Mouse (Mus musculus): ENCODE measurements around the gene H2-D1. TPM values are rescaled to one million over a fixed set of nuclear protein-coding genes. Genes with fewer than 3 reads are reported as not detected.
"Not testable (repeated sequence)": the region's sequence is repeated elsewhere in the genome, so short reads cannot be mapped to it uniquely, and the experiment has no call there.

Gene H2-D1
- polyA plus RNA-seq, 1 experiment from 2014 or later: 77.6 TPM

DNA sequence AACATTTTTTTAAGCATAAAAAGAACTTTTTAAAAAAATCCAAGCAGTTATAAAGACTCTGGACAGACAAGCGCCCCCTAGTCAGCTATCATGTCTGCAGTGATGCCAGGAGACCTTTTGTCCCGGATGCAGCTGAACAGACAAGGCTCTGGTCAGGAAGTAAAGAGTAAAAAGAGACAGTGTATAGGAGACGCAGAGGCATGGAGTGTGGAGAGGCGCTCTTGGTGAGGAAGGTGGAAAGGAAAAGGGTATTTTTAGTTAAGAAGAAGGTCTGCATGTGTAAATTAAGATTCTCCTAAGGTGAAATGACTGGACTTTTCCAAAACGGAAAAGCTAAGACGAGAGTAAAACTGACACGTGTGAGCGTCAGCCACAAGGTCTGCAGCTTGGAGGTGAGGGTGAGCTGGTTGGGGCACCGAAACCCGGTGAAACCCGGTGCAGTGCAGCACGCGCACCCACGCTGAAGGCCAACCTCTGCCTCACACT, 35.9 kb upstream of the H2-D1 start:
- no peak for ATAC-seq (ENCODE audit: insufficient number of reproducible peaks, insufficient read depth, low FRiP score, low read depth)
- Histone ChIP-seq H3K9ac (replicated peaks; ENCODE audit: low read depth, low read length) (no peak overlapping the region), H3K9me3 (ENCODE audit: control insufficient read depth, low read depth, low read length) (no peaks in the 10 kb centered on the region), H3K27ac (ENCODE audit: low read length) (no peak overlapping the region), H3K36me3 (ENCODE audit: control insufficient read depth, insufficient read depth, low read length) (peaks cover 15% of the 10 kb centered on the region), H3K27me3 (ENCODE audit: control insufficient read depth, insufficient read depth, low read length) (no peaks in the 10 kb centered on the region), H3K4me2 (replicated peaks; ENCODE audit: low read depth, low read length) (no peak overlapping the region), H3K4me1 (ENCODE audit: control insufficient read depth, insufficient read depth, low read length) (peaks cover 15% of the 10 kb centered on the region; the same call in 1 of the 2 replicates), H3K4me3 (ENCODE audit: low read depth, low read length) (no peak overlapping the region)
- 86% methylated on average over 14 of the region's 14 CpGs for WGBS

DNA sequence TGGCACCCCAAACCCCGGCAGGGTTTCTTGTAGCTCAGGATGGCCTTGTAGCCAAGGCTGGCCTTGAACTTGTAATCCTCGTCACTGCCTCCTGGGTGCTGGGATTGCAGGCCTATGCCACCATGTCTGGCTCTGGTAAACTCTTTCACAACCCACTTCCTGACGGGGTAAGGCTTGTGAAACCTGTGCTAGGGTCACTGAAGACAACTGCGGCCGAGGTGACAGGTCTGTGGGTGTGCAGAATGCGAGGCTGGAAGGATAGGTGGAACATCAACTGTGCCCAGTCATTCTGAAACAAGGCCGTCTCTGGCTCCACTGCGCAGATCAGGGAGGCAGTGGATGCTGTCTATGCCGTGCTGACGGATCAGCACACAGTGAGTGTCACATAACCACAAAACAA, 31.5 kb upstream of the H2-D1 start:
- Histone ChIP-seq H3K27me3 (ENCODE audit: control insufficient read depth, insufficient read depth, low read length) (no peaks in the 10 kb centered on the region), H3K4me2 (replicated peaks; ENCODE audit: low read depth, low read length) (no peak overlapping the region), H3K36me3 (ENCODE audit: control insufficient read depth, insufficient read depth, low read length) (peaks cover 11% of the 10 kb centered on the region; the same call in 1 of the 2 replicates), H3K9me3 (ENCODE audit: control insufficient read depth, low read depth, low read length) (no peaks in the 10 kb centered on the region), H3K4me3 (ENCODE audit: low read depth, low read length) (no peak overlapping the region), H3K9ac (replicated peaks; ENCODE audit: low read depth, low read length) (no peak overlapping the region), H3K4me1 (ENCODE audit: control insufficient read depth, insufficient read depth, low read length) (peaks cover 38% of the 10 kb centered on the region), H3K27ac (ENCODE audit: low read length) (no peak overlapping the region)
- 93% methylated on average over 10 of the region's 10 CpGs for WGBS
- ATAC-seq (ENCODE audit: insufficient number of reproducible peaks, insufficient read depth, low FRiP score, low read depth): no peak

GRCm38 (mm10) chr17:35232043-35232442, 30.5 kb upstream of the H2-D1 start:
- WGBS: 17% methylated on average over 12 of the region's 12 CpGs
- Histone ChIP-seq H3K27ac (ENCODE audit: low read length) (0 out of 2 replicates have a peak overlapping the region, but pooled peaks have one; percentile 82), H3K4me1 (ENCODE audit: control insufficient read depth, insufficient read depth, low read length) (peaks cover 38% of the 10 kb centered on the region), H3K4me2 (replicated peaks; ENCODE audit: low read depth, low read length) (no peak overlapping the region), H3K9ac (replicated peaks; ENCODE audit: low read depth, low read length) (no peak overlapping the region), H3K36me3 (ENCODE audit: control insufficient read depth, insufficient read depth, low read length) (peaks cover 11% of the 10 kb centered on the region; the same call in 1 of the 2 replicates), H3K9me3 (ENCODE audit: control insufficient read depth, low read depth, low read length) (no peaks in the 10 kb centered on the region), H3K27me3 (ENCODE audit: control insufficient read depth, insufficient read depth, low read length) (no peaks in the 10 kb centered on the region), H3K4me3 (ENCODE audit: low read depth, low read length) (no peak overlapping the region)
- no peak for ATAC-seq (ENCODE audit: insufficient number of reproducible peaks, insufficient read depth, low FRiP score, low read depth)

DNA sequence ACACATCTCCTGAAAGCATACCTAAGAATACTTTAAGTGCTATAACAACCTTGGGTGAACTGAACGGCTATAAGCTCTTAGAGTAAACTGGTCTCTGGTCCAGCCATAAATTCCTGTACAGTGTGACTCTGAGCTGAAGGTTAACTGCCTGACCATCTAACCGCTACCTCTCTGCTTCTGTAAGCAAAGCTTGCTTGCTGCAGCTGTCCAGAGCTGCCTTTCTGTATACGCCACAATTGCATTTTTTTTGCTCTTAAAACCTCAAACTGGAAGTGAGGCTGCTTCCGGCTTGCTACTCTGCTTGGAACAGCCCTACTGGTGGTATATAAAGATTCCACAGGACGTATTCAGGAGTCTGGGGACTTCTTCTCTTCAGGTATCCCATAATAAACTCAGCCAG, 29.9 kb upstream of the H2-D1 start:
- peaks cover 38% of the 10 kb centered on the region for H3K4me1 ChIP-seq (ENCODE audit: control insufficient read depth, insufficient read depth, low read length)
- H3K27me3 ChIP-seq (ENCODE audit: control insufficient read depth, insufficient read depth, low read length): no peaks in the 10 kb centered on the region
- H3K9ac ChIP-seq (replicated peaks; ENCODE audit: low read depth, low read length): no peak overlapping the region; the same call in 1 of the 2 replicates
- no peak overlapping the region for H3K4me2 ChIP-seq (replicated peaks; ENCODE audit: low read depth, low read length)
- peak overlapping the region; percentile 82; the same call in 1 of the 2 replicates for H3K27ac ChIP-seq (ENCODE audit: low read length)
- no peak for ATAC-seq (ENCODE audit: insufficient number of reproducible peaks, insufficient read depth, low FRiP score, low read depth)
- no peaks in the 10 kb centered on the region for H3K9me3 ChIP-seq (ENCODE audit: control insufficient read depth, low read depth, low read length)
- no peak overlapping the region for H3K4me3 ChIP-seq (ENCODE audit: low read depth, low read length)
- WGBS: 73% methylated on average over 5 of the region's 5 CpGs
- peaks cover 11% of the 10 kb centered on the region; the same call in 1 of the 2 replicates for H3K36me3 ChIP-seq (ENCODE audit: control insufficient read depth, insufficient read depth, low read length)

DNA sequence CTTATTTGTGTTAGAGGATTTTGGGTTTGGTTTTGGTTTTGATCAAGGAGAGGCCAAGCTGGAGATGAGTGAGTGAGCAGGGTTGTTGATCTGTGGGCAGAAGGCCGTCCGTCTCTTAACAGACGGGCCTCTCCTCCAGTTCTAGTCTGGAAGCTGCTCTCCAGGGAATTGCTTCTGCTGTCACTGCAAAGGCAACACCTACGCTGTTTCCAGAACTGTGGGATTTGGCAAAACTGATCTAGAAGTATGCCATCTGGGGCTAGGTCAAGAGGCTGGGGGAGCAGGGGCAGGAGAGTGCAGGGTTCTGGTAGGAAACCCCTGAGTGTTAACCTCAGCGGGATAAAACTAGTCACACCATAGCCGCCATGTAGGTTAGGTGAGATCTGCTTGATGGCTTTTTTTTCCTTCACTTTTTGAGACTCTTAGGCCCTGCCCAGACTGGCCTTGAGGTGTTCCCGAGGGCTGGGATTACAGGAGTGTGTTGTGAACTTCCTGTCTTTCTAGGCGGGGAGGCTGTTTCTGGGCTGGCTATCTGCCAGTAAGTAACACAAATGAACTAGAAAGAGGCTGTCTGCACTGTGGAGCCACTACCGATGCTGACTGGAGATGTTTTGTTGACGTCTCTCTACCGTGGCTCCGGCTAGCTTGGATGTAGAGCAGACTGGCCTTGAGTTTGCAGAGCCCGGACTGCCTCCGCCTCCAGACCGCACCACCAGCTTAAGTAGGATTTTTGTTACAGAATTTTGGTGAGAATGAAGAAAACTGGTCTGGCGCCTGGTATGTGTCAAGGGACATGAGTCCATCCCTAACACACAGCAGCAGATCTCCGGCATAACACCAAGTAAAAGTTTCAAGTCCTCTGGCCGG, 29.2 kb upstream of the H2-D1 start, which contains the start of gene Atp6v1g2:
Atp6v1g2 (plus strand) TSS at position 547 of the 867 bp plus-strand sequence.
- Histone ChIP-seq H3K4me1 (ENCODE audit: control insufficient read depth, insufficient read depth, low read length) (peaks cover 38% of the 10 kb centered on the region), H3K36me3 (ENCODE audit: control insufficient read depth, insufficient read depth, low read length) (peaks cover 11% of the 10 kb centered on the region; the same call in 1 of the 2 replicates), H3K27ac (ENCODE audit: low read length) (peak within 1 kb of the TSS; percentile 98), H3K4me2 (replicated peaks; ENCODE audit: low read depth, low read length) (peak within 1 kb of the TSS; percentile 74), H3K27me3 (ENCODE audit: control insufficient read depth, insufficient read depth, low read length) (no peaks in the 10 kb centered on the region), H3K4me3 (ENCODE audit: low read depth, low read length) (peak within 1 kb of the TSS; percentile 51), H3K9me3 (ENCODE audit: control insufficient read depth, low read depth, low read length) (no peaks in the 10 kb centered on the region), H3K9ac (replicated peaks; ENCODE audit: low read depth, low read length) (peak within 1 kb of the TSS; percentile 81; the same call in 1 of the 2 replicates)
- ATAC-seq (ENCODE audit: insufficient number of reproducible peaks, insufficient read depth, low FRiP score, low read depth): no peak
- WGBS: 46% methylated on average over 18 of the region's 18 CpGs

GRCm38 (mm10) chr17:35234090-35234489, 28.4 kb upstream of the H2-D1 start:
- not testable (repeated sequence) for H3K36me3 ChIP-seq (ENCODE audit: control insufficient read depth, insufficient read depth, low read length); H3K9ac ChIP-seq (replicated peaks; ENCODE audit: low read depth, low read length); H3K27me3 ChIP-seq (ENCODE audit: control insufficient read depth, insufficient read depth, low read length); H3K9me3 ChIP-seq (ENCODE audit: control insufficient read depth, low read depth, low read length); ATAC-seq (ENCODE audit: insufficient number of reproducible peaks, insufficient read depth, low FRiP score, low read depth)
- H3K4me1 ChIP-seq (ENCODE audit: control insufficient read depth, insufficient read depth, low read length): peaks cover 37% of the 10 kb centered on the region
- H3K27ac ChIP-seq (ENCODE audit: low read length): peak overlapping the region; percentile 82
- H3K4me2 ChIP-seq (replicated peaks; ENCODE audit: low read depth, low read length): peak overlapping the region; percentile 74
- 76% methylated on average over 7 of the region's 7 CpGs for WGBS
- peak overlapping the region; percentile 51; the same call in 1 of the 2 replicates for H3K4me3 ChIP-seq (ENCODE audit: low read depth, low read length)

DNA sequence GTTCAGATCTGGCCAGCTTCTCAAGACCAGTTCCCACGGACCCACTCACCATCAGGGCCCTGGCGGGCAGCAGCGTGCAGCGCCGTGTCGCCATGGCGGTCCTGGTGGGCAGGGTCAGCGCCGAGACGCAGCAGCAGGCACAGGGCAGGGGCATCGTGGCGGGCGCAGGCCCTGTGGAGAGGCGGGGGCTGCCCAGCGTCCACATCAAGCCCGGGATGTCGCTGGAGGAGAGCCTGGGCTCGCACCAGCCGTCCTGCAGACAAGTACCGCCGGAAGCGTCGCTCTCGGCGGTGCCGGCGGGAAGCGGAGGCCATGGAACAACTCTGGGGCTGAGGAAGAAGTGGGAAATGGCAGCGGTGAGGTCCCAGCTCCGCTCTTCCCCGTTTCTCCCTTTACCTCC, 27.6 kb upstream of the H2-D1 start:
- H3K4me3 ChIP-seq (ENCODE audit: low read depth, low read length): peak overlapping the region; percentile 51
- no peak for ATAC-seq (ENCODE audit: insufficient number of reproducible peaks, insufficient read depth, low FRiP score, low read depth)
- no peaks in the 10 kb centered on the region for H3K9me3 ChIP-seq (ENCODE audit: control insufficient read depth, low read depth, low read length)
- H3K36me3 ChIP-seq (ENCODE audit: control insufficient read depth, insufficient read depth, low read length): peaks cover 9% of the 10 kb centered on the region; the same call in 1 of the 2 replicates
- peak overlapping the region; percentile 81 for H3K9ac ChIP-seq (replicated peaks; ENCODE audit: low read depth, low read length)
- peak overlapping the region; percentile 98 for H3K27ac ChIP-seq (ENCODE audit: low read length)
- H3K4me1 ChIP-seq (ENCODE audit: control insufficient read depth, insufficient read depth, low read length): peaks cover 31% of the 10 kb centered on the region
- H3K27me3 ChIP-seq (ENCODE audit: control insufficient read depth, insufficient read depth, low read length): no peaks in the 10 kb centered on the region
- 6% methylated on average over 31 of the region's 31 CpGs for WGBS
- H3K4me2 ChIP-seq (replicated peaks; ENCODE audit: low read depth, low read length): peak overlapping the region; percentile 74

DNA sequence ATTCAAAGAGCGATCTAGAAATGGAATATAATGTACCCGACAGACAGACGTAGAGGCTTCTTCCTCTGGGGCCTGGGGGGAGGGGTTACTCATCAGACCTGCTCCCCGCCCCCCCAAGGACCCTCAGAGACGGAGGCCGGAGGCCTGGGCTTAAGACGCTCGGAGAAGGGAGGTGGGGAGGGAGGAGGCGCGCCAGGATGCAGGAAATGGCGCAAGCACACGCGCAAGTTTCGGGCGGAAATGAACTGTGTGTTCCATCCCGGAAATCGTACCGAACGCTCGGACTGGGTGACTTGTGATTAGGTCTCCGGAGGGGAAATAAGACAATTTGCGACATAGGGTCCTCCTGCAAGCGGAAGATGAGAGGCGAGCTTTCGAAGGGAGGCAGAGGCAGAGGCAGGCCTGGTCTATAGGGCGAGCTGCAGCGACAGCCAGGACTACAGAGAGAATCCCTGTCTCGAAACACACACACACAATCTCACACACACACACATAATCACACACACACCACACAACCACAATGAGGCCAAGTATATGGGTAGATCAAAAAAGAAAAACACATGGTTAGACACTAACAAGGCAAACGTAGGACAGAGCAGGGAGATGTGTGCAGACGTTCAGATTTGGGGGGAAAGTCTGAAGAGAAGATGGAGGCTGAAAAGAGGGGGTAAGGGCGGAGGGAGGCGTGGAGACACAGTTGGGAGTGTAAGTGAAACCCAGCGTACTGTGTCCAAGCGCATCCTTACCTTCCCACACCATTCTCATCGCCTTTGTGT, 26.7 kb upstream of the H2-D1 start, which contains the start of gene Nfkbil1:
Nfkbil1 (minus strand) TSS at position 179 of the 776 bp plus-strand sequence.
- ATAC-seq (ENCODE audit: insufficient number of reproducible peaks, insufficient read depth, low FRiP score, low read depth): peak; percentile 88
- WGBS: under 1% methylated on average over 35 of the region's 35 CpGs
- peaks cover 35% of the 10 kb centered on the region for H3K4me1 ChIP-seq (ENCODE audit: control insufficient read depth, insufficient read depth, low read length)
- H3K36me3 ChIP-seq (ENCODE audit: control insufficient read depth, insufficient read depth, low read length): peaks cover 7% of the 10 kb centered on the region; the same call in 1 of the 2 replicates
- H3K4me2 ChIP-seq (replicated peaks; ENCODE audit: low read depth, low read length): peak within 1 kb of the TSS; percentile 74
- H3K27me3 ChIP-seq (ENCODE audit: control insufficient read depth, insufficient read depth, low read length): no peaks in the 10 kb centered on the region
- peak within 1 kb of the TSS; percentile 98 for H3K27ac ChIP-seq (ENCODE audit: low read length)
- peak within 1 kb of the TSS; percentile 81 for H3K9ac ChIP-seq (replicated peaks; ENCODE audit: low read depth, low read length)
- no peaks in the 10 kb centered on the region for H3K9me3 ChIP-seq (ENCODE audit: control insufficient read depth, low read depth, low read length)
- H3K4me3 ChIP-seq (ENCODE audit: low read depth, low read length): peak within 1 kb of the TSS; percentile 51
